Mouse (Mus musculus) heart, postnatal 0 days (tissue): ENCODE results near the gene Eif3i. TPM values are rescaled to one million over a fixed set of nuclear protein-coding genes. Genes with fewer than 3 reads are reported as not detected.

Experiments used
- ATAC-seq: fragments of 200-750 bp; cut with Nextera tagmentation; 2 replicates; pipeline ENCODE4 v1.8.0; 2017; ENCODE audit warnings: low read depth, moderate number of reproducible peaks, moderate library complexity; ENCODE audit not compliant: insufficient read depth
- DNase-seq: peaks from one replicate; pipeline ENCODE4 v3.0.0-alpha.2; 2016; ENCODE audit warnings: low spot score
- H3K27ac ChIP-seq: fragments of 300-500 bp; sonication (generic); 2 replicates; pipeline ENCODE4 v1.5.1; 2014; ENCODE audit warnings: low read depth, mild to moderate bottlenecking
- H3K27me3 ChIP-seq: fragments of 300-500 bp; sonication (generic); 2 replicates; pipeline ENCODE4 v1.6.1; 2014; ENCODE audit warnings: low read length, mixed read lengths; ENCODE audit not compliant: control insufficient read depth, insufficient read depth
- H3K36me3 ChIP-seq: fragments of 300-500 bp; sonication (generic); replicated peaks from 2 replicates; pipeline ENCODE4 v1.6.1; 2014; ENCODE audit warnings: low read length, mixed read lengths; ENCODE audit not compliant: control insufficient read depth, insufficient read depth
- H3K4me1 ChIP-seq: fragments of 300-500 bp; sonication (generic); 2 replicates; pipeline ENCODE4 v1.6.1; 2014; ENCODE audit warnings: antibody characterized with exemption; ENCODE audit not compliant: control insufficient read depth, insufficient read depth
- H3K4me2 ChIP-seq: fragments of 300-500 bp; sonication (generic); 2 replicates; pipeline ENCODE4 v1.6.1; 2014; ENCODE audit warnings: low read depth, mild to moderate bottlenecking, low read length, moderate library complexity
- H3K4me3 ChIP-seq: fragments of 300-500 bp; sonication (generic); 2 replicates; pipeline ENCODE4 v1.5.1; 2014; ENCODE audit warnings: low read depth, low read length
- H3K9ac ChIP-seq: fragments of 300-500 bp; sonication (generic); replicated peaks from 2 replicates; pipeline ENCODE4 v1.6.1; 2014; ENCODE audit warnings: low read depth, low read length, mixed read lengths
- H3K9me3 ChIP-seq: fragments of 300-500 bp; sonication (generic); replicated peaks from 2 replicates; pipeline ENCODE4 v1.6.1; 2016; ENCODE audit warnings: low read length; ENCODE audit not compliant: control insufficient read depth
- CTCF ChIP-seq: IDR thresholded peaks from 2 replicates; pipeline ENCODE4 v1.5.1; 2016; ENCODE audit warnings: antibody characterized with exemption, control low read depth, low read depth
- EP300 ChIP-seq: IDR thresholded peaks from 2 replicates; pipeline ENCODE4 v1.6.1; 2016; ENCODE audit warnings: antibody characterized with exemption, low read depth
- WGBS: fragments of 180-500 bp; shearing (Covaris S2); extraction: QIAGEN DNeasy Blood & Tissue Kit; methylation state at CpG from one replicate; pipeline ENCODE4 v1.1.7; 2014; 5-methylcytosine and 5-hydroxymethylcytosine counted together
- polyA plus RNA-seq: library from polyadenylated mRNA; unstranded; fragments of >200 nt; fragmentation: Nextera tagmentation; extraction: Ambion mirVana; gene quantifications from 2 replicates; pipeline ENCODE4 v1.2.1, GENCODE M21; 2015
- total RNA-seq: library from RNA; depleted of rRNA; stranded (reverse); fragments of >200 nt; gene quantifications from 2 replicates; pipeline ENCODE4 v1.2.3, GENCODE M21; 2014; ENCODE audit warnings: low replicate concordance

The Eif3i gene
- total and polyA plus RNA-seq, 2 experiments from 2014 or later = 169 to 408 TPM

DNA sequence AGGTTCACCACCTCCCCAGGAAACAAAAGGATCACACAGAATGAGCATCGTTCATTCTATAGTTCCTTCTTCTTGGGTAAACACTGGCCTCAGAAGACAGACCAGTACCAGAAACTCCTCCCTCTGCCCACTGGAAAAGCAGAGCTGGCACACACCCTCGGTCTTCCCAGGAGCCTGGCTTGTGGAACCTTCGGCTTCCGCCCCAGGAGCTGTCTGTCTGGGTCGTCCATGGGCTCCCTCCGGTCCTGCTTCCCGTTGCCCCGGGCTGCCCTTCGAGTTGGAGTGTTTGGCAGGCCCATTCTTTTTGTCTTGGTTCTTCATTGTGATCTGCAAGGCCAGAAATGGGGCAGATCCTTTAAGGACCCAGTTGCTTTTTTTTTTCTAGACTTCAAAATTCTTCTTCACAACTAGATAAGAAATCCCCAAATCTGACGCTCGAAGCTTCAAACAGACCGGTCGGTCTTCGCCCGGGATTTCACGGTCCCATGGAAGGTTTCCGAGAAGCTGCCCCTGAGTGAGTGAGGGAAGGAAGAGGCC, 39.7 kb upstream of the Eif3i start:
- Histone ChIP-seq H3K4me3 (peak overlapping the region; percentile 72), H3K36me3 (peaks cover 38% of the 10 kb centered on the region), H3K27ac (peak overlapping the region; percentile 92), H3K9ac (peak overlapping the region; percentile 75), H3K9me3 (no peaks in the 10 kb centered on the region), H3K27me3 (no peaks in the 10 kb centered on the region), H3K4me2 (peak overlapping the region; percentile 91), H3K4me1 (peaks cover 21% of the 10 kb centered on the region)
- ATAC-seq (no peak), DNase-seq (peak; percentile 34)
- WGBS = 3% methylated on average over 17 of the region's 17 CpGs
- TF ChIP-seq CTCF = no peak
- TF ChIP-seq EP300 = no peak

DNA sequence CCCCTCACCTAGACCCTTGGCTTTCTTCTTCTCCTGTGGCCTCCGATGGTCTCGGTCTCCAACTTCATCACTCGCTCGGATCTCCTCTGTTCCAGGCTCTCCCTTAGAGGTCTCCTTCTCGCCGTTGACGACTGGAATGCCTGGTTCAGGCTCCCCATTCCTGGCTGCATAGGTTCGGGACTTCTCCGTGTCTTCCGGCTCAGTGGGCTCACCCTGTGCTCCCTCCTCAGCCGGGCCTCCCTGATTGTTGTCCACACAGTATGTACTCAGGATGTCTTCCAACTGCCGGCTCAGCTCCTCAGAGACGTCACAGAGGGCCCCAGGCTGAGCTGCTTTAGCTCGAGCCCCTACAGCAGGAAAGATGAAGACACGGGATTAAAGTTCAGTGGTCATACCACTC, 38.8 kb upstream of the Eif3i start:
- no peak for TF ChIP-seq EP300
- no peak for TF ChIP-seq CTCF
- H3K27ac ChIP-seq = no peak overlapping the region
- 0 out of 2 replicates have a peak overlapping the region, but pooled peaks have one; percentile 11 for H3K9ac ChIP-seq
- H3K36me3 ChIP-seq = peaks cover 43% of the 10 kb centered on the region
- H3K4me1 ChIP-seq = peaks cover 21% of the 10 kb centered on the region
- no peaks in the 10 kb centered on the region for H3K27me3 ChIP-seq
- ATAC-seq (no peak), DNase-seq (no peak)
- H3K9me3 ChIP-seq = no peaks in the 10 kb centered on the region
- 75% methylated on average over 15 of the region's 15 CpGs for WGBS
- peak overlapping the region; percentile 72; the same call in 1 of the 2 replicates for H3K4me3 ChIP-seq
- H3K4me2 ChIP-seq = peak overlapping the region; percentile 91

DNA sequence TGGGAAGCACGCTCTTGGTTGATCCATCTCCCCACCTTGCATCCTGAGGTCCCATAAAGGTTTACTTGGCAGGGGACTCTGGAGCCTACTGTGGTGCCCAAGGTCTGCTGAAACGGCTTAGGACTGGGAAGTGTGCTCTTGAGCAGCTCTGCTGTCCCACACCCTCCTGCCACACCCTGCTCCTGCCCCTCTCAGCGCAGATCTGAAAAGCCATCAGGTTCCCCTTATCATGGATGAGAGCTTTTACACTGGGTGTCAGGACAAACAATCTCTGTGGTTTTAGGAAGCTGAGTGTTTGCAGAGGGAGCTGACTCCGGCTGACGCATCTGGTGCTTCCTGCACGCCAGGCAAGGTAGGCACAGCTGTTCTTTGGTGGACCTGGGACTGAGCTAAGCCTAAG, 33.4 kb upstream of the Eif3i start:
- Histone ChIP-seq H3K27me3 (no peaks in the 10 kb centered on the region), H3K4me3 (no peak overlapping the region), H3K9me3 (no peaks in the 10 kb centered on the region), H3K27ac (no peak overlapping the region), H3K4me2 (no peak overlapping the region), H3K36me3 (peaks cover 96% of the 10 kb centered on the region), H3K4me1 (peaks cover 8% of the 10 kb centered on the region; the same call in 1 of the 2 replicates), H3K9ac (no peak overlapping the region)
- 92% methylated on average over 6 of the region's 6 CpGs for WGBS
- no peak for ATAC-seq
- TF ChIP-seq EP300 (no peak), CTCF (no peak)
- no peak for DNase-seq

DNA sequence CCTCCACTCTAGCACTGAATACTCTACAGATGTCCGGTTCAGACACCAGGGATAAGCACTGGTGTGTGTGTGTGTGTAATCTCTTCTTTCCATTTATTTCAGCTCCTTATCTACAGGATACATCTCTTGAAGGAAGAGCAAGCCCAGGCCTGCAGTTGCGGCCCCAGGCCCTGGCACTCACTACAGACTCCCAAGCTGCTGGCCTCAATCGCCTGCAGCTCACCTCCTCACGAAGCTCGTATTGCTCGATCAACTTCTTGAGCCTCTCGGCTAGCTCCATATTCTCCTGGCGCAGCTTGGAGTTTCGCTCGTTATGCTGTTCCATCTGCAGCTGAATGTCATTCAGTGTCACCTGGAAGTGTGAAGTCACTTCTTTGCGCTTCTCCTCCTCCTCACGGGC, 31.4 kb upstream of the Eif3i start:
- H3K27me3 ChIP-seq = no peaks in the 10 kb centered on the region
- ATAC-seq (no peak), DNase-seq (no peak)
- no peak overlapping the region for H3K4me2 ChIP-seq
- H3K27ac ChIP-seq = no peak overlapping the region
- peaks cover 98% of the 10 kb centered on the region for H3K36me3 ChIP-seq
- WGBS = 86% methylated on average over 12 of the region's 12 CpGs
- H3K4me1 ChIP-seq = no peaks in the 10 kb centered on the region
- H3K4me3 ChIP-seq = no peak overlapping the region
- H3K9me3 ChIP-seq = no peaks in the 10 kb centered on the region
- no peak overlapping the region for H3K9ac ChIP-seq
- TF ChIP-seq EP300 = no peak
- no peak for TF ChIP-seq CTCF

DNA sequence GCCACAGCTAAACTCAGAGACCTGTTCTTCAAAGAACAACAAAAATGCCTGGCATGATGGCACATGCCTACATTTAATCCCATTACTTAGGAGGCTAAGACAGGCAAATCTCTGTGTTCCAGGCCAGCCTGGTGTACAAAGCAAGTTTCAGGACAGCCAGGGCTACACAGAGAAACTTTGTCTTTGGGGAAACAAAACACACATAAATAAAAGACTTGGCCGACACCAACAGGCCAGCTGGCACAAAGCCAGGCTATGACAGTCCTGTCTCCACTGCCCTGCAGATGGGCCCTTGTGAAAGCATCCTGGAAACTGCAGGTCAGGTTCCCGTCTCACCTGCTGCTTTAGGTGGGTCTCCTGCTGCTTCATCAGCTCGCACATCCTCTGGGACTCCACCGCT, 30.5 kb upstream of the Eif3i start:
- no peaks in the 10 kb centered on the region for H3K9me3 ChIP-seq
- H3K4me2 ChIP-seq = no peak overlapping the region
- H3K9ac ChIP-seq = no peak overlapping the region
- WGBS = 61% methylated on average over 4 of the region's 4 CpGs
- no peak overlapping the region for H3K27ac ChIP-seq
- H3K4me3 ChIP-seq = no peak overlapping the region
- DNase-seq = no peak
- TF ChIP-seq CTCF (no peak), EP300 (no peak)
- ATAC-seq = no peak
- peaks cover 98% of the 10 kb centered on the region for H3K36me3 ChIP-seq
- no peaks in the 10 kb centered on the region for H3K4me1 ChIP-seq
- H3K27me3 ChIP-seq = no peaks in the 10 kb centered on the region

DNA sequence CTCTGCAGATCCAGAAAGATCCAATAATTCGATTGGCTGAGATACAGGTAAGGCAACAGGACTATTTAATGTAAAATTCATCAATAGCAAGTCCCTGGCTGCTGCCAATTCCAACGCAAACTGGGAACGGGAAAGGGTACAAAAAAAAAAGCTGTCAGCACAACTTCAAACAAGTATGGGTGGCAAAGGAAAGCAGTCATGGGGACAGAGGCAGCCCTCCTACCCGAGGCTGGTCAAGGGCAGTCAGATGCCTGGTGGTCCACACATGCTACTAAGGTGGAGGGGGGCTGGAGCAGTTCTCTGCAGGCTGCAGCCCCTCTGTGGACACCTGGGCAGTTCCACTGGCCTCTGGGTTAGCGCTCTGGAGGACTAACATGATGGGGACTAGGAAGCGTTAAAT, 25.6 kb upstream of the Eif3i start:
- DNase-seq (no peak), ATAC-seq (no peak)
- no peak overlapping the region for H3K9ac ChIP-seq
- no peak overlapping the region for H3K27ac ChIP-seq
- H3K4me1 ChIP-seq = peaks cover 30% of the 10 kb centered on the region
- H3K27me3 ChIP-seq = no peaks in the 10 kb centered on the region
- H3K4me2 ChIP-seq = no peak overlapping the region
- WGBS = 65% methylated on average over 6 of the region's 6 CpGs
- no peak overlapping the region for H3K4me3 ChIP-seq
- no peaks in the 10 kb centered on the region for H3K9me3 ChIP-seq
- H3K36me3 ChIP-seq = peaks cover 54% of the 10 kb centered on the region
- no peak for TF ChIP-seq CTCF
- no peak for TF ChIP-seq EP300
